Mouse (Mus musculus) kidney, adult 2 months (tissue): ENCODE measurements around the gene Phyhipl. TPM values are rescaled to one million over a fixed set of nuclear protein-coding genes. Genes with fewer than 3 reads are reported as not detected.

Source experiments
- DNase-seq: peaks from one replicate; pipeline ENCODE4 v3.0.0; 2021
- H3K27ac ChIP-seq: fragments of 200-500 bp; 2 replicates; pipeline ENCODE4 v1.5.1; 2012; ENCODE audit warnings: low read depth, low read length, control low read depth, inconsistent platforms; ENCODE audit not compliant: insufficient read depth
- H3K27me3 ChIP-seq: fragments of 200-500 bp; replicated peaks from 2 replicates; pipeline ENCODE4 v1.6.1; 2012; ENCODE audit warnings: mild to moderate bottlenecking, moderate library complexity, low read length, inconsistent platforms; ENCODE audit not compliant: control insufficient read depth, insufficient read depth
- H3K36me3 ChIP-seq: fragments of 200-500 bp; 2 replicates; pipeline ENCODE4 v1.6.1; 2012; ENCODE audit warnings: mild to moderate bottlenecking, moderate library complexity, low read length, inconsistent platforms; ENCODE audit not compliant: control insufficient read depth, insufficient read depth
- H3K4me1 ChIP-seq: fragments of 200-500 bp; 2 replicates; pipeline ENCODE4 v1.6.1; 2011; ENCODE audit warnings: low read length; ENCODE audit not compliant: control insufficient read depth, insufficient read depth
- H3K4me3 ChIP-seq: fragments of 200-500 bp; 2 replicates; pipeline ENCODE4 v1.5.1; 2011; ENCODE audit warnings: mild to moderate bottlenecking, low read depth, low read length, control low read depth; ENCODE audit not compliant: insufficient read depth
- CTCF ChIP-seq: fragments of 200-500 bp; conservative IDR thresholded peaks from 2 replicates; pipeline ENCODE4 v1.5.1; 2011; ENCODE audit warnings: low read depth, mild to moderate bottlenecking, control low read depth, low read length, moderate library complexity, mixed read lengths; ENCODE audit not compliant: insufficient read depth, insufficient read length
- POLR2A ChIP-seq: fragments of 200-500 bp; IDR thresholded peaks from one replicate; pipeline ENCODE4 v1.6.1; 2011; ENCODE audit warnings: low read depth, low read length, control low read depth
- WGBS: fragments of 180-500 bp; shearing (Covaris S2); methylation state at CpG from one replicate; pipeline ENCODE4 v1.1.7; 2018; 5-methylcytosine and 5-hydroxymethylcytosine counted together
- polyA plus RNA-seq: library from polyadenylated mRNA; depleted of rRNA; stranded (reverse); fragments of >200 nt; gene quantifications from 2 replicates; pipeline ENCODE4 v1.2.3, GENCODE M21; 2012

Phyhipl gene
- polyA plus RNA-seq, 1 experiment = 75.4 TPM

DNA sequence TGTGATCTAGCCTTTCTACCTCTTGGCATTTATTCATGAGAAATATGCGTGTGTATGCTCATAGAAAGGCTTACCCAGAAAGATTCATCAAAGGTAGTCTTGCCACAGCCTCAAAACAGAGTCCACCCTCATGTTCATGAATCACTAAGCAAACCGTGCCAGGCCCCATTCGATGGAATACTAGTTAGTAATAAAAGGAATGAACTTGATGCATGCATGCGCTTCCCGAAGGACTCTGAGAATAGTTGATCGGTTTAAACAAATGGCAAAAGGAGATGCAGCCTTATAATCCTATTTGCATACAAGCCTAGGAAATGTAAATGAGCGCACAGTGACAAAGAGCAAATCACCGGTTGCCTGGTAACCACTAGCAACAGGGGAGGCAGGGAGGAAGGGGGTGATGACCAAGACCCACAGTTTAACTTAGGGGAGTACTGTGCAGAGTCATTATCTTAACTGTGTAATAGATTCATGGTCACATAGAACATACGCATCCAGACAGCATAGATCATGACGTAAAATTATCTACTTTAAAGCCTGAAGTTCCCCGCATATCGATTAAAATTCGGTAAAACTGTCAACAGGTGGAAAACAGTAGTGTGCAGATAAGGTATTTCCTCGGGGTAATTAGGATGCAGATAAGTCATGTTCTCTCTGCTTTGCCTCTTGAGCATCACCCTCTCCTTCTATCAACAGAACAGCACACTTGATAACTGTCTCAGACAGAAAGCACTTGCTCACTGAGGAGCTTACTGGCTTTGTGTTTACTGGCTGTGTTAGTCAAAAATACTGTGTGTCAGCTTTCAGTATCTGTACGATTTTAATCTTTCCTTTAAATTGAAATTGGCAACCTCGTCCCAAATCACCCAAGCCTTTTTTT, 3.8 kb downstream of the Phyhipl start:
- DNase-seq = no peak
- TF ChIP-seq CTCF (no peak), POLR2A (no peak)
- H3K27ac ChIP-seq = no peak overlapping the region
- no peak overlapping the region for H3K4me3 ChIP-seq
- 60% methylated on average over 16 of the region's 16 CpGs for WGBS
- H3K27me3 ChIP-seq = no peaks in the 10 kb centered on the region
- peaks cover 21% of the 10 kb centered on the region; the same call in 1 of the 2 replicates for H3K4me1 ChIP-seq
- no peaks in the 10 kb centered on the region for H3K36me3 ChIP-seq

DNA sequence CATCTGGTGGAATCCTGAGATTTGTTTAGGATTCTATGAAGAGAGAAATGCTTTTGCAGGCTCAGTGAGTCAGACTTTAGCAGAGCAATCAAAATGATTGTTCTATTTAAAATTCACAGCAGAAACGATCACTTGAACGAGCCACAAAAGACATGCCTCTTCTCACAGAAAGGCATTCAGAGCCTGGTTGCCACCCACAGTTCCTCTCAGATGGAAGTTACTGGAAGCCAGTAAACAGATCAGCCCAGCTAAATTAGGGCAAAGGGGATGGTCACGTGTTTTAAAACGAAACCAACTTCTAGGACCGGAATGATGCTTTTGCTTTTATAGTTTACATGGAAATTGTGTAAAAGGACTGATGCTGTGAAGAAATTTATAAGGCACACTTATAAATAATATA, 6.9 kb downstream of the Phyhipl start:
- peak overlapping the region; percentile 79 for H3K27ac ChIP-seq
- no peaks in the 10 kb centered on the region for H3K36me3 ChIP-seq
- TF ChIP-seq CTCF (no peak), POLR2A (no peak)
- no peaks in the 10 kb centered on the region for H3K27me3 ChIP-seq
- no peak overlapping the region for H3K4me3 ChIP-seq
- WGBS = 21% methylated on average over 5 of the region's 5 CpGs
- H3K4me1 ChIP-seq = peaks cover 18% of the 10 kb centered on the region; the same call in 1 of the 2 replicates
- DNase-seq = peak; percentile 54

DNA sequence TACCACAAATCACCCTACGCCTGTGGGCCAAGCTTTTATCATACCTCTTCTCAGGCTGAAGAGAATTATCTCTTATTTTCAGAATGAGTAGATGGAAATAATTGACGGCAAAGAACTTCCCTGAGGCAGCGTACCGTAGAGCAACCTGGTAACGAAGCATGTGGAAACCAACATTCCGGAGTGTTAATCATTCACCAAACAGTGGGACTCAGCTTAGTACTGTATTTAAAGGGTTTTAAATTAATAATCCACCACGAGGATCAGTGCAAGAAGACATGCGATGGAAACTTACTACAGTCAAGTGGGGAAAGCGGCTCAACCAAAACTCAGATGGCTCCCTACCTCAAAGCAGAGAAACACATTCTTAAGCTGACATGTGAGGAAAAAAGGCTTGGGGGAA, 12.6 kb downstream of the Phyhipl start:
- 26% methylated on average over 9 of the region's 9 CpGs for WGBS
- Histone ChIP-seq H3K27me3 (no peaks in the 10 kb centered on the region), H3K4me1 (peaks cover 37% of the 10 kb centered on the region), H3K27ac (peak overlapping the region; percentile 100), H3K36me3 (no peaks in the 10 kb centered on the region), H3K4me3 (peak overlapping the region; percentile 38)
- DNase-seq = peak; percentile 95
- TF ChIP-seq POLR2A (no peak), CTCF (no peak)

DNA sequence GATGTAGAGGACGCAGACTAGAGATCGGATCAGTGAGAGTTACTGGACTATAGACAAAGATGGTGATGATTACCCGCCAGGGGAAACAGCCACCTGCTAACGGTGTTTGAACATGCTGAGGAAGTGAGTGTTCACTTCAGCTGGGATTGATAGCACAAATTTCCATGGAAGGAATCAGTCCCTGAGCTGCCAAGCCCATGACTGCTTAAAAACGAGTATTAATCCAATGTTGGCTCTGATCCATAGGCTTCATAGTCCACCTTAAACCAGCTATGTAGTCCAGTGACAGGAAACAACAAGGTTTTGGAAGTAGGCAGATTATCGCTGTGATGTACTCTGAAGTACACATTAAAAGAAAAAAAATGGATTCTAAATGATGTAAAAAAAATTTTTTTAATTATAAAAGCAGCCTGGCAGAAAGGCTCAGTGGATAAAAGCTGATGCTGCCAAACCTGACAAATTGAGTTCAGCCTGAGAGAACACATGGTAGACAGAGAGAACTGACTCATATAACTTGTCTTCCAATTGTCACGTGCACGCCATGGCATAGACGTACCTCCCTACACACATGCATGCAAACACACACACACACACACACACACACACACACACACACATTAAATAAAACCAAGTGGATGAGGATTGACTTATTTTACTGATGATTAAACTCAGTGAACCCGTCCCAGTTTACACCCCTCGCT, 14.7 kb downstream of the Phyhipl start:
- Histone ChIP-seq H3K4me3 (no peak overlapping the region), H3K27ac (peak overlapping the region; percentile 100), H3K4me1 (peaks cover 34% of the 10 kb centered on the region), H3K27me3 (no peaks in the 10 kb centered on the region), H3K36me3 (no peaks in the 10 kb centered on the region)
- peak; percentile 73 for DNase-seq
- WGBS = 46% methylated on average over 11 of the region's 11 CpGs
- no peak for TF ChIP-seq CTCF
- no peak for TF ChIP-seq POLR2A

DNA sequence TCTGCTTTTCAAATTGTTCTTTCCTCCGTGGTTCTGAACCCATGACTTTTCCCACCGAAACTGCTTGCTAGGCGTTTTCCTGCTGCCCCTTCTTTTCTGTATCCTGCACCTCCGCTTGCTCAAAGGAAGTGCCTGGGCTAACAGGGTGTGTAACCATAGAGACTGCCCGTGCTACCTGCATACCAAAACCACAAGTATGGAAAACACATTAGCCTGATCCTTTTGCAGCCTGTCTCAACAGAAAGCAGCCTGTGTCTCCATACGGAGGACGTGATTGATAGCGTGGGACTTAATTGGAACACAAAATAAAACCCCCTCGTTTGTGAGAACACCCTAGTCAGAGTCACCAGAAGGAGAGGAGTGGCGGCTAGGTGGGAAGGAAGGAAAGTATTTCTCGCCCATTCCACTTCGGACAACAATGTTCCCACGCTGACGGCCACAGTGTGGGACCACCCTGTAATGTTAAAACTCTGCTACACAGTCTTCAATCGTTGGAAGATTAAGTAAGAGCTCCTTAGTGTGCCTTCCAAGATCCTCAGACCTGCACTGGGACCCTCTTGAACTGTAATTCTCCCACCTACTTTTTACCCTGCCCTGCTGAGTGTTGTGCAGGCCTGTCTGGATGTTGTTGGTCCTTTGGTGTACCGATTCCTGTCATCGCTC, 15.6 kb downstream of the Phyhipl start:
- WGBS = 55% methylated on average over 17 of the region's 17 CpGs
- DNase-seq = no peak
- H3K27me3 ChIP-seq = no peaks in the 10 kb centered on the region
- no peaks in the 10 kb centered on the region for H3K36me3 ChIP-seq
- peaks cover 34% of the 10 kb centered on the region for H3K4me1 ChIP-seq
- H3K27ac ChIP-seq = peak overlapping the region; percentile 84
- H3K4me3 ChIP-seq = no peak overlapping the region
- TF ChIP-seq CTCF (no peak), POLR2A (no peak)

DNA sequence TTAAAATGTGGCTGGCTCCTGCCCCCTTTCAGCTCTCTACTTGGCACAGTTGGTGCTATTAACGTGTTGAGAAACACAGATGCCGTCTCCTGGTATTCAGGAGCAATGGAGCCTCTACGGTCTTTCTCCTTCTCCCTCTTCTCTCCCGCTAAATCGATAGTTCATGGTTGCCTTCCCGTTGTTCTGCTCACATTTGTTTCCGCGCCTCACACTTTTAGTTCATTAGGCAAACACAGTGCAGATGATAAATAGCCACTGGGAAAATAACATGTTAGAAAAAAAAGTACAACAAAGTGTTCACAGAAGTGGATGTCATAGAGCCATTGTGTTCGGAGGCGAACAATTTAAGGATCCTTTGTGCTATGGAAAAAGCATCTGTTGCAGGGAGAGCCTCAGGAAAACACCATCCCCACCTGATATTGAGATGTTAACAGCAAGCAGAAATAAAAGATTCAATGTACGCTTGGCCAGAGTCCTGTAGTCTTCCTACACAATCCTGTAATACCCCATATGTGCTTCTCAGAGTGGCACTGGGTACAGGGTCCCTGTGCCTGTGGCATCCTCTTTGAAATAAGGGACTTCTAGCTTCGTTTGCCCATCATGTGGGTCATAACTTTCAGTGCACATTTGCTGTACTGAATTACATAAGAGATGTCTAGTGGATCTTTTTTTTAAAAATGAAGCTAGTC, 18.0 kb downstream of the Phyhipl start:
- H3K4me1 ChIP-seq = peaks cover 27% of the 10 kb centered on the region
- no peak for TF ChIP-seq POLR2A
- TF ChIP-seq CTCF = no peak
- no peak for DNase-seq
- H3K27ac ChIP-seq = no peak overlapping the region
- no peaks in the 10 kb centered on the region for H3K36me3 ChIP-seq
- WGBS = 85% methylated on average over 12 of the region's 12 CpGs
- H3K4me3 ChIP-seq = no peak overlapping the region
- no peaks in the 10 kb centered on the region for H3K27me3 ChIP-seq
